Mouse (Mus musculus) gastrocnemius, postnatal 36 days (tissue): Measurements from ENCODE around the gene Gimap7. TPM values are rescaled to one million over a fixed set of nuclear protein-coding genes. Genes with fewer than 3 reads are reported as not detected.

Source experiments
- DNase-seq, 2 experiments: peaks; one replicate each; pipeline ENCODE4 v3.0.0; 2022
- intact Hi-C: fragments of 180-260 bp; cut with DNase I; formaldehyde crosslinking; loops from one replicate; pipeline ENCODE4 v1.15.1; 2025
- total RNA-seq, 2 experiments: library from RNA; stranded (reverse); gene quantifications; 2 replicates each; pipeline ENCODE4 v1.2.3; 2021

The Gimap7 gene
- total RNA-seq, 2 experiments from 2014 or later = not detected

- intact Hi-C loops = no loop called here
These were observed 29.1 kb upstream of the Gimap7 start for GRCm38 (mm10) chr6:48689320-48689719.

GRCm38 (mm10) chr6:48692962-48693361 is 25.5 kb upstream of the Gimap7 start:
- DNase-seq = no peak
- intact Hi-C loops = no loop called here

More at GRCm38 (mm10) chr6:48689320-48689719, 29.1 kb upstream of the Gimap7 start:
- no peak for DNase-seq

- intact Hi-C loops = no loop called here
- no peak for DNase-seq
These were observed 21.4 kb upstream of the Gimap7 start for GRCm38 (mm10) chr6:48696830-48697554.

GRCm38 (mm10) chr6:48697555-48697930 is 20.9 kb upstream of the Gimap7 start:
- intact Hi-C loops = no loop called here
- no peak for DNase-seq

- intact Hi-C loops = no loop called here
- no peak for DNase-seq
These were observed 20.2 kb upstream of the Gimap7 start for GRCm38 (mm10) chr6:48698066-48698856.

GRCm38 (mm10) chr6:48698888-48699287 is 19.5 kb upstream of the Gimap7 start:
- intact Hi-C loops = no loop called here
- no peak for DNase-seq

GRCm38 (mm10) chr6:48700251-48701075 is 18.0 kb upstream of the Gimap7 start:
- intact Hi-C loops = no loop called here
- no peak for DNase-seq

GRCm38 (mm10) chr6:48702146-48702545 is 16.3 kb upstream of the Gimap7 start:
- DNase-seq = no peak
- intact Hi-C loops = no loop called here

- DNase-seq = no peak
- intact Hi-C loops = no loop called here
These were observed 15.8 kb upstream of the Gimap7 start for GRCm38 (mm10) chr6:48702601-48703000.

GRCm38 (mm10) chr6:48704146-48704545 is 14.3 kb upstream of the Gimap7 start:
- intact Hi-C loops = no loop called here
- DNase-seq = no peak

- no peak for DNase-seq
- intact Hi-C loops = no loop called here
These were observed 12.3 kb upstream of the Gimap7 start for GRCm38 (mm10) chr6:48706130-48706529.

- DNase-seq = no peak
- intact Hi-C loops = no loop called here
These were observed 1.9 kb downstream of the Gimap7 start for GRCm38 (mm10) chr6:48720326-48720725.

- intact Hi-C loops = no loop called here
These were observed 5.0 kb downstream of the Gimap7 start for GRCm38 (mm10) chr6:48723468-48723867.

GRCm38 (mm10) chr6:48725476-48725875 is 7.1 kb downstream of the Gimap7 start:
- DNase-seq = no peak
- intact Hi-C loops = no loop called here

More at GRCm38 (mm10) chr6:48723468-48723867, 5.0 kb downstream of the Gimap7 start:
- no peak for DNase-seq

- intact Hi-C loops = no loop called here
- no peak for DNase-seq
These were observed 9.3 kb downstream of the Gimap7 start for GRCm38 (mm10) chr6:48727761-48728160.

- no peak for DNase-seq
- intact Hi-C loops = no loop called here
These were observed 14.5 kb downstream of the Gimap7 start for GRCm38 (mm10) chr6:48732864-48733304.

- DNase-seq = no peak
- intact Hi-C loops = no loop called here
These were observed 15.2 kb downstream of the Gimap7 start for GRCm38 (mm10) chr6:48733660-48734059.

- intact Hi-C loops = no loop called here
- no peak for DNase-seq
These were observed 18.6 kb downstream of the Gimap7 start for GRCm38 (mm10) chr6:48737053-48737452.

GRCm38 (mm10) chr6:48737688-48738087 is 19.3 kb downstream of the Gimap7 start:
- intact Hi-C loops = no loop called here

GRCm38 (mm10) chr6:48738961-48739779 is 20.7 kb downstream of the Gimap7 start, which contains the start of gene Gimap1:
Gimap1 (plus strand) TSS chr6:48739054.
- DNase-seq = no peak
- intact Hi-C loops = no loop called here

More at GRCm38 (mm10) chr6:48737688-48738087, 19.3 kb downstream of the Gimap7 start:
- DNase-seq = no peak
